Mouse (Mus musculus): ENCODE results near the gene Kif18a. TPM values are rescaled to one million over a fixed set of nuclear protein-coding genes. Genes with fewer than 3 reads are reported as not detected.

Gene Kif18a
- polyA plus RNA-seq, 1 experiment from 2014 or later, result 15.3 TPM

- Histone ChIP-seq H3K9ac (replicated peaks) (no peak overlapping the region), H3K4me3 (no peak overlapping the region), H3K27ac (replicated peaks) (no peak overlapping the region), H3K9me3 (no peaks in the 10 kb centered on the region), H3K27me3 (no peaks in the 10 kb centered on the region), H3K4me2 (replicated peaks) (no peak overlapping the region), H3K4me1 (no peaks in the 10 kb centered on the region), H3K36me3 (peaks cover 6% of the 10 kb centered on the region; the same call in 1 of the 2 replicates)
- no peak for ATAC-seq (replicated peaks)
- WGBS, result 89% methylated on average over 5 of the region's 5 CpGs
These were observed 15.7 kb downstream of the Kif18a start for GRCm38 (mm10) chr2:109296264-109296663.

GRCm38 (mm10) chr2:109298160-109298559 lies 17.6 kb downstream of the Kif18a start:
- 91% methylated on average over 1 of the region's 1 CpGs for WGBS
- no peak for ATAC-seq (replicated peaks)
- no peaks in the 10 kb centered on the region for H3K4me1 ChIP-seq
- no peak overlapping the region for H3K4me3 ChIP-seq
- H3K27ac ChIP-seq (replicated peaks), result no peak overlapping the region
- H3K9ac ChIP-seq (replicated peaks), result no peak overlapping the region
- no peak overlapping the region for H3K4me2 ChIP-seq (replicated peaks)
- no peaks in the 10 kb centered on the region for H3K9me3 ChIP-seq
- H3K27me3 ChIP-seq, result no peaks in the 10 kb centered on the region
- H3K36me3 ChIP-seq, result peaks cover 3% of the 10 kb centered on the region; the same call in 1 of the 2 replicates

GRCm38 (mm10) chr2:109302234-109302633 lies 21.7 kb downstream of the Kif18a start:
- 90% methylated on average over 3 of the region's 3 CpGs for WGBS
- Histone ChIP-seq H3K27ac (replicated peaks) (no peak overlapping the region), H3K9ac (replicated peaks) (no peak overlapping the region), H3K36me3 (no peaks in the 10 kb centered on the region), H3K4me2 (replicated peaks) (no peak overlapping the region), H3K4me1 (no peaks in the 10 kb centered on the region), H3K4me3 (no peak overlapping the region), H3K27me3 (no peaks in the 10 kb centered on the region), H3K9me3 (no peaks in the 10 kb centered on the region)
- ATAC-seq (replicated peaks), result no peak

GRCm38 (mm10) chr2:109303638-109304037 lies 23.1 kb downstream of the Kif18a start:
- Histone ChIP-seq H3K36me3 (no peaks in the 10 kb centered on the region), H3K9me3 (no peaks in the 10 kb centered on the region), H3K4me3 (no peak overlapping the region), H3K4me2 (replicated peaks) (no peak overlapping the region), H3K27me3 (no peaks in the 10 kb centered on the region), H3K9ac (replicated peaks) (no peak overlapping the region), H3K27ac (replicated peaks) (no peak overlapping the region), H3K4me1 (no peaks in the 10 kb centered on the region)
- no peak for ATAC-seq (replicated peaks)

- Histone ChIP-seq H3K36me3 (no peaks in the 10 kb centered on the region), H3K4me1 (no peaks in the 10 kb centered on the region), H3K27ac (replicated peaks) (no peak overlapping the region), H3K4me3 (no peak overlapping the region), H3K4me2 (replicated peaks) (no peak overlapping the region), H3K9me3 (no peaks in the 10 kb centered on the region), H3K9ac (replicated peaks) (no peak overlapping the region), H3K27me3 (no peaks in the 10 kb centered on the region)
- no peak for ATAC-seq (replicated peaks)
- 93% methylated on average over 5 of the region's 5 CpGs for WGBS
These were observed 30.8 kb downstream of the Kif18a start for GRCm38 (mm10) chr2:109311369-109311768.

- H3K9ac ChIP-seq (replicated peaks), result no peak overlapping the region
- H3K4me1 ChIP-seq, result no peaks in the 10 kb centered on the region
- H3K4me3 ChIP-seq, result no peak overlapping the region
- H3K27ac ChIP-seq (replicated peaks), result no peak overlapping the region
- no peaks in the 10 kb centered on the region for H3K9me3 ChIP-seq
- 91% methylated on average over 1 of the region's 1 CpGs for WGBS
- H3K36me3 ChIP-seq, result peaks cover 7% of the 10 kb centered on the region; the same call in 1 of the 2 replicates
- H3K4me2 ChIP-seq (replicated peaks), result no peak overlapping the region
- ATAC-seq (replicated peaks), result no peak
- H3K27me3 ChIP-seq, result no peaks in the 10 kb centered on the region
These were observed 51.3 kb downstream of the Kif18a start for GRCm38 (mm10) chr2:109331807-109332206.

- no peak for ATAC-seq (replicated peaks)
- Histone ChIP-seq H3K4me1 (no peaks in the 10 kb centered on the region), H3K27me3 (no peaks in the 10 kb centered on the region), H3K36me3 (peaks cover 7% of the 10 kb centered on the region; the same call in 1 of the 2 replicates), H3K9me3 (no peaks in the 10 kb centered on the region), H3K9ac (replicated peaks) (no peak overlapping the region), H3K4me2 (replicated peaks) (no peak overlapping the region), H3K27ac (replicated peaks) (no peak overlapping the region), H3K4me3 (no peak overlapping the region)
- 97% methylated on average over 5 of the region's 5 CpGs for WGBS
These were observed 53.7 kb downstream of the Kif18a start for GRCm38 (mm10) chr2:109334237-109334636.

- ATAC-seq (replicated peaks), result no peak
- 89% methylated on average over 1 of the region's 1 CpGs for WGBS
These were observed 55.2 kb downstream of the Kif18a start for GRCm38 (mm10) chr2:109335765-109336164.

GRCm38 (mm10) chr2:109345386-109345785 lies 64.8 kb downstream of the Kif18a start:
- no peak overlapping the region for H3K4me3 ChIP-seq
- no peak overlapping the region for H3K9ac ChIP-seq (replicated peaks)
- no peak overlapping the region for H3K4me2 ChIP-seq (replicated peaks)
- no peaks in the 10 kb centered on the region for H3K36me3 ChIP-seq
- no peak for ATAC-seq (replicated peaks)
- 54% methylated on average over 4 of the region's 4 CpGs for WGBS
- H3K27ac ChIP-seq (replicated peaks), result no peak overlapping the region
- H3K27me3 ChIP-seq, result no peaks in the 10 kb centered on the region
- H3K9me3 ChIP-seq, result no peaks in the 10 kb centered on the region
- H3K4me1 ChIP-seq, result no peaks in the 10 kb centered on the region

More at GRCm38 (mm10) chr2:109335765-109336164, 55.2 kb downstream of the Kif18a start:
- Histone ChIP-seq H3K27ac (replicated peaks) (no peak overlapping the region), H3K4me1 (no peaks in the 10 kb centered on the region), H3K4me2 (replicated peaks) (no peak overlapping the region), H3K4me3 (no peak overlapping the region), H3K9me3 (no peaks in the 10 kb centered on the region), H3K27me3 (no peaks in the 10 kb centered on the region), H3K9ac (replicated peaks) (no peak overlapping the region), H3K36me3 (peaks cover 7% of the 10 kb centered on the region; the same call in 1 of the 2 replicates)

- ATAC-seq (replicated peaks), result no peak
- Histone ChIP-seq H3K4me3 (no peak overlapping the region), H3K9me3 (no peaks in the 10 kb centered on the region), H3K4me1 (no peaks in the 10 kb centered on the region), H3K27me3 (no peaks in the 10 kb centered on the region), H3K9ac (replicated peaks) (no peak overlapping the region), H3K36me3 (no peaks in the 10 kb centered on the region), H3K4me2 (replicated peaks) (no peak overlapping the region), H3K27ac (replicated peaks) (no peak overlapping the region)
- WGBS, result 86% methylated on average over 4 of the region's 4 CpGs
These were observed 68.2 kb downstream of the Kif18a start for GRCm38 (mm10) chr2:109348742-109349141.

GRCm38 (mm10) chr2:109358456-109359141 lies 78.1 kb downstream of the Kif18a start:
- H3K36me3 ChIP-seq, result no peaks in the 10 kb centered on the region
- H3K4me1 ChIP-seq, result no peaks in the 10 kb centered on the region
- H3K9ac ChIP-seq (replicated peaks), result no peak overlapping the region
- WGBS, result 81% methylated on average over 3 of the region's 3 CpGs
- no peaks in the 10 kb centered on the region for H3K27me3 ChIP-seq
- ATAC-seq (replicated peaks), result no peak
- no peak overlapping the region for H3K27ac ChIP-seq (replicated peaks)
- H3K4me2 ChIP-seq (replicated peaks), result no peak overlapping the region
- no peaks in the 10 kb centered on the region for H3K9me3 ChIP-seq
- no peak overlapping the region for H3K4me3 ChIP-seq

GRCm38 (mm10) chr2:109365962-109366361 lies 85.4 kb downstream of the Kif18a start:
- no peak for ATAC-seq (replicated peaks)
- Histone ChIP-seq H3K27me3 (no peaks in the 10 kb centered on the region), H3K27ac (replicated peaks) (no peak overlapping the region), H3K4me1 (no peaks in the 10 kb centered on the region), H3K4me3 (no peak overlapping the region), H3K36me3 (no peaks in the 10 kb centered on the region), H3K9me3 (no peaks in the 10 kb centered on the region), H3K9ac (replicated peaks) (no peak overlapping the region), H3K4me2 (replicated peaks) (no peak overlapping the region)
- 83% methylated on average over 1 of the region's 1 CpGs for WGBS

- Histone ChIP-seq H3K9me3 (no peaks in the 10 kb centered on the region), H3K9ac (replicated peaks) (no peak overlapping the region), H3K4me2 (replicated peaks) (no peak overlapping the region), H3K27me3 (no peaks in the 10 kb centered on the region), H3K36me3 (no peaks in the 10 kb centered on the region), H3K4me3 (no peak overlapping the region), H3K27ac (replicated peaks) (no peak overlapping the region), H3K4me1 (no peaks in the 10 kb centered on the region)
- ATAC-seq (replicated peaks), result no peak
- whole genome bisulfite sequencing, result 33% methylated on average over 2 of the region's 2 CpGs
These were observed 94.3 kb downstream of the Kif18a start for GRCm38 (mm10) chr2:109374881-109375280.
